Mouse (Mus musculus) lung, embryonic 16.5 days (tissue): Measurements from ENCODE around the gene Atxn3. TPM values are rescaled to one million over a fixed set of nuclear protein-coding genes. Genes with fewer than 3 reads are reported as not detected.

Experiments
- ATAC-seq: fragments of 200-750 bp; cut with Nextera tagmentation; 2 replicates; pipeline ENCODE4 v1.8.0; 2017; ENCODE audit warnings: low read depth, mild to moderate bottlenecking, moderate library complexity
- H3K27ac ChIP-seq: fragments of 300-500 bp; sonication (generic); 2 replicates; pipeline ENCODE4 v1.5.1; 2014; ENCODE audit warnings: mild to moderate bottlenecking, control low read depth, low read length
- H3K27me3 ChIP-seq: fragments of 300-500 bp; sonication (generic); 2 replicates; pipeline ENCODE4 v1.6.1; 2014; ENCODE audit warnings: low read depth, low read length, mixed read lengths; ENCODE audit not compliant: control insufficient read depth, insufficient read depth
- H3K36me3 ChIP-seq: fragments of 300-500 bp; sonication (generic); 2 replicates; pipeline ENCODE4 v1.6.1; 2014; ENCODE audit warnings: low read length; ENCODE audit not compliant: control insufficient read depth, insufficient read depth
- H3K4me1 ChIP-seq: fragments of 300-500 bp; sonication (generic); replicated peaks from 2 replicates; pipeline ENCODE4 v1.6.1; 2014; ENCODE audit warnings: low read length, mixed read lengths; ENCODE audit not compliant: control insufficient read depth, insufficient read depth
- H3K4me2 ChIP-seq: fragments of 300-500 bp; sonication (generic); 2 replicates; pipeline ENCODE4 v1.6.1; 2014; ENCODE audit warnings: low read depth, low read length, control low read depth
- H3K4me3 ChIP-seq: fragments of 300-500 bp; sonication (generic); 2 replicates; pipeline ENCODE4 v1.5.1; 2014; ENCODE audit warnings: mild to moderate bottlenecking, low read length, control low read depth
- H3K9ac ChIP-seq: fragments of 300-500 bp; sonication (generic); 2 replicates; pipeline ENCODE4 v1.6.1; 2014; ENCODE audit warnings: low read length, control low read depth
- H3K9me3 ChIP-seq: fragments of 300-500 bp; sonication (generic); 2 replicates; pipeline ENCODE4 v1.6.1; 2016; ENCODE audit warnings: low read length; ENCODE audit not compliant: control insufficient read depth
- WGBS: fragments of 180-500 bp; shearing (Covaris S2); extraction: QIAGEN DNeasy Blood & Tissue Kit; methylation state at CpG from one replicate; pipeline ENCODE4 v1.1.7; 2014; 5-methylcytosine and 5-hydroxymethylcytosine counted together
- polyA plus RNA-seq: library from polyadenylated mRNA; unstranded; fragments of >200 nt; fragmentation: Nextera tagmentation; extraction: Ambion mirVana; gene quantifications from 2 replicates; pipeline ENCODE4 v1.2.1, GENCODE M21; 2015

Atxn3 gene
- polyA plus RNA-seq: 15.7 and 16.8 TPM in 2 replicates

- Histone ChIP-seq H3K4me2 (peak within 1 kb of the TSS; percentile 68), H3K27me3 (no peaks in the 10 kb centered on the region), H3K9ac (peak within 1 kb of the TSS; percentile 84), H3K27ac (peak within 1 kb of the TSS; percentile 65), H3K36me3 (no peaks in the 10 kb centered on the region), H3K4me3 (peak within 1 kb of the TSS; percentile 81), H3K4me1 (peaks cover 14% of the 10 kb centered on the region), H3K9me3 (no peaks in the 10 kb centered on the region)
- peak; percentile 100 for ATAC-seq
- WGBS: under 1% methylated on average over 54 of the region's 54 CpGs
Observed at GRCm38 (mm10) chr12:101957942-101958544, at the start of gene Atxn3. TSS of gene Atxn3 (minus strand) at chr12:101958246.

DNA sequence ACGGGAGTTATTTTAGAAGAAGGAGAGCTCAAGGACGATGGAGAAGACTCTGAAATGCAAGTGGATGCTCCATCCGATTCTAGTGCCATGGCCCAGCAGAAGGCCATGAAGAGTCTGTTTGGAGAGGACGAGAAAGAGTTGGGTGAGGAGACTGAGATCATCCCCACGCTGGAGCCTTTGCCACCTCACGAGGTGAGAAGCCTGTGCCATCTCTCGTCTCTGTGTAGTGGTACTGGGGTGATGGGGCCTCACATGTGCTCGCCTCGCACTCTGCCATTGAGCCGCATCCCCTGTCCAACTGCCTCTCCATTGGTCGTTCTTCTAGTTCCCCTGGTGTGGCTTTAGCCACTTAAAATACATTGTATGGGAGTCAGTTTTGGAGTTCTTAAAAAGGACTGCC lies 42.7 kb upstream of the Atxn3 start:
- Histone ChIP-seq H3K27ac (no peak overlapping the region), H3K36me3 (peaks cover 51% of the 10 kb centered on the region), H3K4me3 (no peak overlapping the region), H3K4me1 (no peaks in the 10 kb centered on the region), H3K9ac (no peak overlapping the region), H3K27me3 (no peaks in the 10 kb centered on the region), H3K4me2 (no peak overlapping the region), H3K9me3 (no peaks in the 10 kb centered on the region)
- no peak for ATAC-seq
- 90% methylated on average over 11 of the region's 11 CpGs for WGBS

- Histone ChIP-seq H3K27ac (no peak overlapping the region), H3K9me3 (no peaks in the 10 kb centered on the region), H3K27me3 (no peaks in the 10 kb centered on the region), H3K4me3 (no peak overlapping the region), H3K36me3 (peaks cover 47% of the 10 kb centered on the region), H3K4me1 (no peaks in the 10 kb centered on the region), H3K4me2 (no peak overlapping the region), H3K9ac (no peak overlapping the region)
- WGBS: 78% methylated on average over 5 of the region's 5 CpGs
- ATAC-seq: peak; percentile 41
Observed at GRCm38 (mm10) chr12:101998929-101999328, 40.9 kb upstream of the Atxn3 start.

- peaks cover 48% of the 10 kb centered on the region for H3K36me3 ChIP-seq
- no peaks in the 10 kb centered on the region for H3K4me1 ChIP-seq
- WGBS: 90% methylated on average over 8 of the region's 8 CpGs
- H3K4me3 ChIP-seq: no peak overlapping the region
- H3K27ac ChIP-seq: no peak overlapping the region
- ATAC-seq: no peak
- no peak overlapping the region for H3K9ac ChIP-seq
- no peaks in the 10 kb centered on the region for H3K27me3 ChIP-seq
- no peak overlapping the region for H3K4me2 ChIP-seq
- H3K9me3 ChIP-seq: no peaks in the 10 kb centered on the region
Observed at GRCm38 (mm10) chr12:101994576-101995467, 36.8 kb upstream of the Atxn3 start.

GRCm38 (mm10) chr12:101987659-101988058 lies 29.6 kb upstream of the Atxn3 start:
- no peak overlapping the region for H3K4me2 ChIP-seq
- no peak overlapping the region for H3K9ac ChIP-seq
- no peak for ATAC-seq
- H3K27ac ChIP-seq: no peak overlapping the region
- H3K4me3 ChIP-seq: no peak overlapping the region
- 80% methylated on average over 6 of the region's 6 CpGs for WGBS
- H3K27me3 ChIP-seq: no peaks in the 10 kb centered on the region
- H3K9me3 ChIP-seq: no peaks in the 10 kb centered on the region
- no peaks in the 10 kb centered on the region for H3K4me1 ChIP-seq
- H3K36me3 ChIP-seq: peaks cover 59% of the 10 kb centered on the region

DNA sequence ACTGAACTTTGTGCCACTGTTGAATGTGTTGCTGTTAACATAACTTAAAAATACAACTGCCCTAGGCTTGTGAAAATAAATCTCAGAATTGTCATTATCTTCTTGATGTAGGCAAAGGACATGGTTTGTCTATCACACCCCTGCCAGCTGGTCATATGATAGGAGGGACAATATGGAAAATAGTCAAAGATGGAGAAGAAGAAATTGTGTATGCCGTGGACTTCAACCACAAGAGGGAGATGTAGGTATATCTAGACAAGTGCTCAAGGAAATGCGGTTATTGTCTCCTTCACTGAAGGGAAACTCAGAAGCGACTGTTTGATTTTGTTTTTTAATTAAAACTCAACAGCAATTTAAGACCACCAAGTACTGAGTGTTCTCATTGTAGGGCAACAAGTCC lies 27.1 kb upstream of the Atxn3 start:
- Histone ChIP-seq H3K9me3 (no peaks in the 10 kb centered on the region), H3K9ac (no peak overlapping the region), H3K27ac (no peak overlapping the region), H3K4me2 (no peak overlapping the region), H3K27me3 (no peaks in the 10 kb centered on the region), H3K4me3 (no peak overlapping the region), H3K36me3 (peaks cover 44% of the 10 kb centered on the region), H3K4me1 (no peaks in the 10 kb centered on the region)
- 49% methylated on average over 3 of the region's 3 CpGs for WGBS
- no peak for ATAC-seq

- ATAC-seq: no peak
- no peak overlapping the region for H3K27ac ChIP-seq
- H3K4me2 ChIP-seq: no peak overlapping the region
- no peak overlapping the region for H3K9ac ChIP-seq
- peaks cover 29% of the 10 kb centered on the region for H3K36me3 ChIP-seq
- 90% methylated on average over 9 of the region's 9 CpGs for WGBS
- H3K4me3 ChIP-seq: no peak overlapping the region
- no peaks in the 10 kb centered on the region for H3K4me1 ChIP-seq
- H3K27me3 ChIP-seq: no peaks in the 10 kb centered on the region
- no peaks in the 10 kb centered on the region for H3K9me3 ChIP-seq
Observed at GRCm38 (mm10) chr12:101982977-101983376, 24.9 kb upstream of the Atxn3 start.

- peaks cover 26% of the 10 kb centered on the region for H3K36me3 ChIP-seq
- H3K27me3 ChIP-seq: no peaks in the 10 kb centered on the region
- H3K9ac ChIP-seq: no peak overlapping the region
- H3K4me3 ChIP-seq: no peak overlapping the region
- H3K27ac ChIP-seq: no peak overlapping the region
- no peak overlapping the region for H3K4me2 ChIP-seq
- WGBS: 91% methylated on average over 2 of the region's 2 CpGs
- H3K9me3 ChIP-seq: no peaks in the 10 kb centered on the region
- no peak for ATAC-seq
- peaks cover 10% of the 10 kb centered on the region for H3K4me1 ChIP-seq
Observed at GRCm38 (mm10) chr12:101981559-101981958, 23.5 kb upstream of the Atxn3 start.

DNA sequence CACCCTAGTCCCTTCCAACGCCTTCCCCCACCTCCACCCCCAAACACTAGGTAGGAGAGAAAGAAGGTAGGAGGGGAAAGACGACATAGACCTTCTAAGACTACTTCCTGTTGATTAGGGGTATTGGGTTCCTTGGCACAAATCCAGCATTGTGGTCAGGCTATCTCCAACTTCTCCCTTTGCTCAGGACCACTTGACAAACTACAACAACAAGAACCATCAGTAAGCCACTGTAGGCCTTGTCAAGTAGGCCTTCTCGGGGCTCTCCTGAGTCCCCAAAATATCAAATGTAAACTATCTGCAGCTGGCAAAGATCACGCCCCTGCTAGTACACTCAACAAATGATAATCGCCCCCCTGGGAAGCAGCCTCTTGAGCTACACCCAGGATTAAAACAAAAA lies 22.2 kb upstream of the Atxn3 start:
- no peak overlapping the region for H3K4me3 ChIP-seq
- WGBS: 46% methylated on average over 5 of the region's 5 CpGs
- peaks cover 26% of the 10 kb centered on the region for H3K36me3 ChIP-seq
- peaks cover 12% of the 10 kb centered on the region for H3K4me1 ChIP-seq
- no peak overlapping the region for H3K27ac ChIP-seq
- H3K9ac ChIP-seq: no peak overlapping the region
- H3K27me3 ChIP-seq: no peaks in the 10 kb centered on the region
- H3K9me3 ChIP-seq: no peaks in the 10 kb centered on the region
- no peak for ATAC-seq
- H3K4me2 ChIP-seq: no peak overlapping the region
